Mouse (Mus musculus) megakaryocyte, embryonic 14.5 days (primary cell): ENCODE measurements around the gene Stpg1. TPM values are rescaled to one million over a fixed set of nuclear protein-coding genes. Genes with fewer than 3 reads are reported as not detected.

ENCODE experiments used
- H3K27me3 ChIP-seq: replicated peaks from 2 replicates; pipeline ENCODE3; 2012; ENCODE audit warnings: inconsistent platforms
- H3K36me3 ChIP-seq: replicated peaks from 2 replicates; pipeline ENCODE3; 2012; ENCODE audit warnings: low read length, inconsistent platforms, mixed read lengths
- H3K4me1 ChIP-seq: 2 replicates; pipeline ENCODE4 v1.6.1; 2012; ENCODE audit warnings: inconsistent platforms
- H3K4me3 ChIP-seq: replicated peaks from 2 replicates; pipeline ENCODE3; 2012; ENCODE audit warnings: moderate library complexity, mild to moderate bottlenecking, inconsistent platforms
- H3K9me3 ChIP-seq: 2 replicates; pipeline ENCODE4 v1.6.1; 2012; ENCODE audit warnings: inconsistent platforms
- FLI1 ChIP-seq: IDR thresholded peaks from 2 replicates; pipeline ENCODE4 v1.6.1; 2012; ENCODE audit warnings: low read length, inconsistent platforms, mixed read lengths
- GATA1 ChIP-seq: IDR thresholded peaks from 3 replicates; pipeline ENCODE4 v1.6.1; 2012; ENCODE audit warnings: mixed read lengths, low read length, inconsistent platforms, borderline replicate concordance
- polyA plus RNA-seq: library from polyadenylated mRNA; stranded (reverse); fragments of >175 nt; gene quantifications from 2 replicates; pipeline ENCODE4 v1.2.3, GENCODE M21; 2012; ENCODE audit warnings: low replicate concordance; ENCODE audit not compliant: insufficient read depth

The Stpg1 gene
- polyA plus RNA-seq, 1 experiment = 3.6 TPM

- H3K9me3 ChIP-seq = no peaks in the 10 kb centered on the region
- H3K4me1 ChIP-seq = peaks cover 36% of the 10 kb centered on the region
- H3K27me3 ChIP-seq = peaks cover 67% of the 10 kb centered on the region
- H3K36me3 ChIP-seq = no peaks in the 10 kb centered on the region
- no peak for TF ChIP-seq FLI1
- no peak for TF ChIP-seq GATA1
- H3K4me3 ChIP-seq = no peak overlapping the region
Measured at GRCm38 (mm10) chr4:135546008-135546407, 51.4 kb downstream of the Stpg1 start.

GRCm38 (mm10) chr4:135546793-135547192 is 52.2 kb downstream of the Stpg1 start:
- no peaks in the 10 kb centered on the region for H3K9me3 ChIP-seq
- no peak overlapping the region for H3K4me3 ChIP-seq
- TF ChIP-seq GATA1 (no peak), FLI1 (no peak)
- H3K27me3 ChIP-seq = peaks cover 75% of the 10 kb centered on the region
- H3K4me1 ChIP-seq = peaks cover 31% of the 10 kb centered on the region
- H3K36me3 ChIP-seq = no peaks in the 10 kb centered on the region

- no peaks in the 10 kb centered on the region for H3K9me3 ChIP-seq
- H3K36me3 ChIP-seq = no peaks in the 10 kb centered on the region
- no peak overlapping the region for H3K4me3 ChIP-seq
- H3K27me3 ChIP-seq = peaks cover 77% of the 10 kb centered on the region
- H3K4me1 ChIP-seq = peaks cover 31% of the 10 kb centered on the region
- TF ChIP-seq GATA1 = no peak
Measured at GRCm38 (mm10) chr4:135547551-135547950, 53.0 kb downstream of the Stpg1 start.

GRCm38 (mm10) chr4:135548108-135548507 is 53.5 kb downstream of the Stpg1 start:
- Histone ChIP-seq H3K4me3 (no peak overlapping the region), H3K27me3 (peaks cover 77% of the 10 kb centered on the region), H3K36me3 (no peaks in the 10 kb centered on the region), H3K9me3 (no peaks in the 10 kb centered on the region), H3K4me1 (peaks cover 31% of the 10 kb centered on the region)
- TF ChIP-seq FLI1 = no peak
- TF ChIP-seq GATA1 = no peak

GRCm38 (mm10) chr4:135548521-135549077 is 54.0 kb downstream of the Stpg1 start:
- Histone ChIP-seq H3K9me3 (no peaks in the 10 kb centered on the region), H3K27me3 (peaks cover 77% of the 10 kb centered on the region), H3K4me3 (no peak overlapping the region), H3K4me1 (peaks cover 31% of the 10 kb centered on the region), H3K36me3 (no peaks in the 10 kb centered on the region)
- TF ChIP-seq FLI1 (no peak), GATA1 (no peak)

GRCm38 (mm10) chr4:135549323-135549722 is 54.7 kb downstream of the Stpg1 start:
- H3K27me3 ChIP-seq = peaks cover 79% of the 10 kb centered on the region
- no peaks in the 10 kb centered on the region for H3K9me3 ChIP-seq
- H3K4me1 ChIP-seq = peaks cover 34% of the 10 kb centered on the region
- no peaks in the 10 kb centered on the region for H3K36me3 ChIP-seq
- no peak for TF ChIP-seq FLI1
- TF ChIP-seq GATA1 = no peak
- no peak overlapping the region for H3K4me3 ChIP-seq

- H3K4me1 ChIP-seq = peaks cover 37% of the 10 kb centered on the region
- H3K9me3 ChIP-seq = no peaks in the 10 kb centered on the region
- H3K4me3 ChIP-seq = no peak overlapping the region
- no peak for TF ChIP-seq FLI1
- TF ChIP-seq GATA1 = no peak
- no peaks in the 10 kb centered on the region for H3K36me3 ChIP-seq
- H3K27me3 ChIP-seq = peaks cover 94% of the 10 kb centered on the region
Measured at GRCm38 (mm10) chr4:135563794-135564193, 69.2 kb downstream of the Stpg1 start.

- peaks cover 54% of the 10 kb centered on the region for H3K4me1 ChIP-seq
- peaks cover 97% of the 10 kb centered on the region for H3K27me3 ChIP-seq
- H3K4me3 ChIP-seq = no peak overlapping the region
- TF ChIP-seq FLI1 (no peak), GATA1 (no peak)
- no peaks in the 10 kb centered on the region for H3K36me3 ChIP-seq
- no peaks in the 10 kb centered on the region for H3K9me3 ChIP-seq
Measured at GRCm38 (mm10) chr4:135565400-135565799, 70.8 kb downstream of the Stpg1 start.

- H3K4me1 ChIP-seq = peaks cover 70% of the 10 kb centered on the region
- no peak overlapping the region for H3K4me3 ChIP-seq
- no peaks in the 10 kb centered on the region for H3K36me3 ChIP-seq
- no peaks in the 10 kb centered on the region for H3K9me3 ChIP-seq
- peaks cover 97% of the 10 kb centered on the region for H3K27me3 ChIP-seq
- TF ChIP-seq GATA1 (no peak), FLI1 (no peak)
Measured at GRCm38 (mm10) chr4:135567042-135567441, 72.5 kb downstream of the Stpg1 start.

- Histone ChIP-seq H3K4me1 (peaks cover 74% of the 10 kb centered on the region), H3K9me3 (no peaks in the 10 kb centered on the region), H3K36me3 (no peaks in the 10 kb centered on the region), H3K27me3 (peaks cover 99% of the 10 kb centered on the region), H3K4me3 (no peak overlapping the region)
- TF ChIP-seq GATA1 (no peak), FLI1 (no peak)
Measured at GRCm38 (mm10) chr4:135567484-135567883, 72.9 kb downstream of the Stpg1 start.

GRCm38 (mm10) chr4:135569201-135569600 is 74.6 kb downstream of the Stpg1 start:
- no peaks in the 10 kb centered on the region for H3K9me3 ChIP-seq
- H3K36me3 ChIP-seq = no peaks in the 10 kb centered on the region
- TF ChIP-seq GATA1 (no peak), FLI1 (no peak)
- H3K4me3 ChIP-seq = no peak overlapping the region
- H3K4me1 ChIP-seq = peaks cover 75% of the 10 kb centered on the region
- H3K27me3 ChIP-seq = peaks cover 99% of the 10 kb centered on the region
